Mouse (Mus musculus) embryonic fibroblast, embryonic 13.5 days (primary cell): ENCODE data around the gene Gm2001.
"Not testable (repeated sequence)": the region's sequence is repeated elsewhere in the genome, so short reads cannot be mapped to it uniquely, and the experiment has no call there.

Source experiments
- CTCF ChIP-seq: IDR thresholded peaks from 2 replicates; pipeline ENCODE4 v1.5.1; 2011; ENCODE audit warnings: mild to moderate bottlenecking, control low read depth, low read length, moderate library complexity, borderline replicate concordance; ENCODE audit not compliant: insufficient read depth
- POLR2A ChIP-seq: IDR thresholded peaks from 2 replicates; pipeline ENCODE4 v1.6.1; 2011; ENCODE audit warnings: low read depth, mild to moderate bottlenecking, control low read depth, low read length, moderate library complexity

DNA sequence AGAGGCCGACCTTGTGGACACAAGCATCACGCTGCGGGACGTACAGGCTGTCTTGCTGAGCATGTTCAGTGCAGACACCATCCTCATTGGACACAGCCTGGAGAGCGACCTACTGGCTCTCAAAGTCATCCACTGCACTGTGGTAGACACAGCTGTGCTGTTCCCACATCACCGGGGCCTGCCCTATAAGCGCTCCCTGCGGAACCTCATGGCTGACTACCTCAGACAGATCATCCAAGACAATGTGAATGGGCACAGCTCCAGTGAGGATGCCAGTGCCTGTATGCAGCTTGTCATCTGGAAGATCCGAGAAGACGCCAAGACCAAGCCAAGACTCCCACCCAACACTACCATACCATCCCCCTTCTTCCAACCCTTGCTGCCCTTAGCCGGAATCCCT lies 21.5 kb upstream of the Gm2001 start:
- not testable (repeated sequence) for TF ChIP-seq CTCF, POLR2A
